Mouse (Mus musculus): ENCODE measurements around the gene Arhgef12.

DNA sequence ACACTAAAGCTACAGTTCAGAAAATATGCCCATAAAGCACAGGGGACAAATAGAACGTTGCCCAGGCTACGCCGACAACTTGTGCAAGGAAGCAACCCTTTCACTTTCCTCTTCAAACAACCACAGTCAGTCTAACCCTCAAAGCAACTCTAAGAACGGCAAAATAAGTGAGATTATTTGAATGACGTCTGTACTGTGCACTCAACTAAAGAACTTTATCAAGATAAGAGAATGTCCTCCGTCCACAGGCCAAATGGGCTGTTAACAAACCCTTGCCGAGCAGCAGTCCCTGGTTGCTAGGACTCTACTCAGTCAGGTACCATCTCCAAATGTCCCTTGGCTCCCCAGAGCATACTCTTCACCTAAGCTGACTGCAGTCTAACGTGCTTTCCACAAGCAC is 68.6 kb downstream of the Arhgef12 start:
- no peak for TF ChIP-seq CTCF (IDR thresholded peaks at IDR 0.05)
- peak; percentile 74 for TF ChIP-seq EP300 (IDR thresholded peaks at IDR 0.05)
